Comparison of ENCODE assay signal across 8 mouse cellular contexts in genomic region chr3:84219720-84220273, GRCm38 (mm10). TPM values are rescaled to one million over a fixed set of nuclear protein-coding genes. Genes with fewer than 3 reads are reported as not detected.
A peak's percentile ranks its signal among the peaks of the same experiment; 100 is the strongest.
DNase-seq lines count a peak whose midpoint lies in the region; ATAC-seq and TF ChIP-seq lines count a peak whose summit lies in the region.

No protein-coding gene starts in this region.

- WGBS in forebrain, embryonic 16.5 days: 1% methylated on average over 9 of the region's 9 CpGs
- WGBS in midbrain, embryonic 10.5 days: 4% methylated on average over 9 of the region's 9 CpGs
- 15% methylated on average over 9 of the region's 9 CpGs for WGBS in thymus, adult 2 months

- TF ChIP-seq POLR2A in thymus, adult 2 months (IDR thresholded peaks at IDR 0.05; ENCODE audit: control insufficient read depth, extremely low read depth, insufficient read depth, low read length, poor library complexity): no peak

- H3K4me3 ChIP-seq in forebrain, embryonic 16.5 days (replicated peaks; ENCODE audit: low read length): peak overlapping the region; percentile 44
- H3K4me3 ChIP-seq in midbrain, embryonic 10.5 days: peak overlapping the region; percentile 69
- no peak overlapping the region for H3K4me3 ChIP-seq in thymus, adult 2 months (ENCODE audit: control insufficient read depth, insufficient read depth, low read length)

- H3K27ac ChIP-seq in forebrain, embryonic 16.5 days (ENCODE audit: low read length): peak overlapping the region; percentile 76
- H3K27ac ChIP-seq in midbrain, embryonic 10.5 days (replicated peaks): peak overlapping the region; percentile 92
- no peak overlapping the region for H3K27ac ChIP-seq in thymus, adult 2 months (ENCODE audit: control insufficient read depth, insufficient read depth, low read length)

- TF ChIP-seq CTCF in thymus, adult 2 months (IDR thresholded peaks at IDR 0.05; ENCODE audit: borderline replicate concordance, control insufficient read depth, extremely low read depth, insufficient read depth, low read length, poor library complexity): no peak

- H3K9ac ChIP-seq in forebrain, embryonic 16.5 days (replicated peaks; ENCODE audit: low read depth, low read length): peak overlapping the region; percentile 54

- ATAC-seq in forebrain, embryonic 16.5 days: peak; percentile 56
- ATAC-seq in megakaryocyte progenitor cell, adult 5-6 weeks (replicated peaks; ENCODE audit: poor library complexity): no peak

- H3K27me3 ChIP-seq in forebrain, embryonic 16.5 days (replicated peaks; ENCODE audit: control insufficient read depth, insufficient read depth, low read length): no peaks in the 10 kb centered on the region
- no peaks in the 10 kb centered on the region for H3K27me3 ChIP-seq in midbrain, embryonic 10.5 days (ENCODE audit: low read depth, poor library complexity, severe bottlenecking)
- H3K27me3 ChIP-seq in thymus, adult 2 months (ENCODE audit: control insufficient read depth, insufficient read depth, low read length): no peaks in the 10 kb centered on the region; the same call in 1 of the 2 replicates

- intact Hi-C loops in heart, postnatal 25 days (cut with DNase I): loop anchor here (5.0 kb wide), 1 partner anchor 42 kb away; no protein-coding TSS in a partner anchor

- peaks cover 59% of the 10 kb centered on the region for H3K4me1 ChIP-seq in forebrain, embryonic 16.5 days (replicated peaks; ENCODE audit: control insufficient read depth, insufficient read depth, low read length)
- peaks cover 68% of the 10 kb centered on the region for H3K4me1 ChIP-seq in midbrain, embryonic 10.5 days
- peaks cover 3% of the 10 kb centered on the region; the same call in 1 of the 2 replicates for H3K4me1 ChIP-seq in thymus, adult 2 months (replicated peaks; ENCODE audit: control insufficient read depth, insufficient read depth, low read length)

- H3K36me3 ChIP-seq in forebrain, embryonic 16.5 days (ENCODE audit: control insufficient read depth, insufficient read depth): no peaks in the 10 kb centered on the region
- H3K36me3 ChIP-seq in midbrain, embryonic 10.5 days: 0 out of 2 replicates have a peak, but pooled peaks cover 3% of the 10 kb centered on the region
- H3K36me3 ChIP-seq in thymus, adult 2 months (ENCODE audit: control insufficient read depth, insufficient read depth, low read length): no peaks in the 10 kb centered on the region

- H3K9me3 ChIP-seq in forebrain, embryonic 16.5 days (ENCODE audit: control insufficient read depth, low read length): no peaks in the 10 kb centered on the region
- H3K9me3 ChIP-seq in midbrain, embryonic 10.5 days (replicated peaks): no peaks in the 10 kb centered on the region

- peak; percentile 83 for DNase-seq in heart, adult 11 months
- no peak for DNase-seq in heart, postnatal 25 days (ENCODE audit: low spot score)
- peak; percentile 40 for DNase-seq in ES-CJ7 (ENCODE audit: low read depth, low spot score)
- peak; percentile 67 for DNase-seq in midbrain, embryonic 10.5 days (ENCODE audit: low spot score)
- no peak for DNase-seq in layer of hippocampus, adult 9-10 months (ENCODE audit: low spot score)
- DNase-seq in thymus, adult 2 months: no peak

- peak overlapping the region; percentile 71 for H3K4me2 ChIP-seq in forebrain, embryonic 16.5 days (ENCODE audit: low read length)

RNA-seq across cellular contexts. Expression of gene Gm6525, which starts 45.9 kb away (rescaled TPM):
- total RNA-seq in heart, postnatal 25 days (2021): not detected
- polyA plus RNA-seq in forebrain, embryonic 16.5 days (2015; fragmentation: Nextera tagmentation; extraction: Ambion mirVana): 3.0 and 3.1 TPM in 2 replicates
- 1.8 and 2.8 TPM in 2 replicates for polyA plus RNA-seq in midbrain, embryonic 10.5 days (2016; fragmentation: Nextera tagmentation; extraction: Ambion mirVana)
- 0.27 TPM in 1 of 2 replicates, not detected in the other for total RNA-seq in megakaryocyte progenitor cell, adult 5-6 weeks (2015)
- total RNA-seq in megakaryocyte progenitor cell, adult 5-6 weeks (2017): 0.54 and 1.1 TPM in 2 replicates
- not detected in 2 replicates for polyA plus RNA-seq in thymus, adult 2 months (2012; rRNA removed)

Comparison
In these comparisons a context has a peak if more than half of its experiments do, and no peak if none do; other contexts are left out.
1. DNase-seq: peak in heart, adult 11 months (single experiment), ES-CJ7 (single experiment) and midbrain, embryonic 10.5 days (single experiment); none in heart, postnatal 25 days (single experiment), layer of hippocampus, adult 9-10 months (single experiment) and thymus, adult 2 months (single experiment).